Mouse (Mus musculus) left cerebral cortex, adult 8-10 months (tissue): ENCODE data around the gene Gpr143. TPM values are rescaled to one million over a fixed set of nuclear protein-coding genes. Genes with fewer than 3 reads are reported as not detected.
A peak's percentile ranks its signal among the peaks of the same experiment; 100 is the strongest.
"Not testable (repeated sequence)": the region's sequence is repeated elsewhere in the genome, so short reads cannot be mapped to it uniquely, and the experiment has no call there.

Source experiments
- DNase-seq, 2 experiments: peaks; one replicate each; pipeline ENCODE4 v3.0.0; 2022; ENCODE audit warnings: low spot score in 2 of 2
- total RNA-seq, 4 experiments: library from RNA; stranded (reverse); gene quantifications; 2 replicates each; pipeline ENCODE4 v1.2.4; 2022

The Gpr143 gene
- under 1 TPM in 1 of 4 experiments, not detected in 3; 0.40 TPM for total RNA-seq

- no peak for DNase-seq
Observed at GRCm38 (mm10) chrX:152781720-152782403, at the start of gene Gpr143. TSS of gene Gpr143 (plus strand) at chrX:152781921.

DNA sequence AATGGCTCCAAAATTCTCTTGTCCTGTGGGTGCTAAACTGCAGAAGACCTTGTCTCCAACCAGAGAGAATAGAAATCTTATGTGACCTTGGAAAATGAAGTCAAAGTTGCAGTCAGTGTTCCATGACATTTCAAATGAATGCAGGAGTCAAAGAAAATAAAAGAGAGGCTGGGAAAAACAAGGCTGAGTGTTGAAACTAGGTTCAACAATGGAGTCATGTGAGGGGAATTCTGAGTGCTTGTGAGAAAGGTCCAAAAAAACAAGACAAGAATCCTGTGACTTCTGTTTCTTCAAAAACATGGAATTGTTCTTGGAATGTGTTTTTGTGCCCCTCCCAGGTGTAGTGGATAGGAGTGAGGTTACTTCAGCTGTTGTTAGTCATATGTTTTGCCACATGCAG lies 46.4 kb upstream of the Gpr143 start:
- no peak for DNase-seq

DNA sequence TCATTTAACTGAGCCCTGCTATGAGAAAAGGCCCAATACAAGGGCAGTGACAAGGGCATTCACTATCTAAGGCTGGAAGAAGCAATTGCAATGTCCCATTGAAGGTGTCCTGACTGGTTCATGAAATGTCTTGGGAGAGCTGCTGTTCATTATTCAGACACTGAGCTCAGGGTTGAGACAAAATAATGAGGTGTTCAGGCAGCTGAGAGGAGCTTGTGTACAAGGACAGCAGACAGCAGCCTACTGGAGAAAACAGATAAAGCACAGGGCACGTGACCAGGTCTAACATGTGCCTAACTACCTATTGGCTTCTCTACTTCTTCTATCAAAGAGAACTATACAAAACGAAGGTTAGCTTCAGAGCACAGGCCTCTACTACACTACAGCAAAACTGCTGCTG lies 43.5 kb upstream of the Gpr143 start:
- no peak for DNase-seq

DNA sequence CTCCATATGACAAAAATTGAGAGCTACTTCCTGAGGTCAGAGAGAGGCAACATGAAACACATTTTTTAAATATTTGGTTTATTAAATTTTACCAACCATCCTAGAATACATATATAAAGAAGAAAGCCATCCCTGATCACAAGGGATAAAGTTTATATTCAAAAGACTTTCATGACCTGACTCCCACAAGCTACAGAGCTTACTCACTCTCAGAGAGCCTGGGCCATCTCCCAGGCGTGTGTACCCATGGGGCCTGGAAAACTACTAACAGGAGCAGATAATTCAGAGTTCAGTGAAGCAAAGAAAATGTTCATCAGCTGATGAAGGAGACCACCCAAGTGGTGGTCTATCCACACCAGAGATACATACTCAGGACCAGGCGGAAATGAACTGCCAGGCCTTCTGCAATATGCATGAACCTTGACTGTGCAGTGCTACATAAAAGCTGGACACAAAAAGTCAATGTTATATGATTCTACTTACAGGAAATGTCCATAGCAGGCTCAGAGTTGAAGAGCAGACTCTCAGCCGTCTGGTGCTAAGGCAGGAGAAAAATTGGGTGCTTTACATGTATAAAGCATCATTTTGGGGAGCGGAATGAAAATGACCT lies 42.9 kb upstream of the Gpr143 start:
- no peak for DNase-seq

- DNase-seq, result no peak
Observed at GRCm38 (mm10) chrX:152743642-152744041, 38.1 kb upstream of the Gpr143 start.

DNA sequence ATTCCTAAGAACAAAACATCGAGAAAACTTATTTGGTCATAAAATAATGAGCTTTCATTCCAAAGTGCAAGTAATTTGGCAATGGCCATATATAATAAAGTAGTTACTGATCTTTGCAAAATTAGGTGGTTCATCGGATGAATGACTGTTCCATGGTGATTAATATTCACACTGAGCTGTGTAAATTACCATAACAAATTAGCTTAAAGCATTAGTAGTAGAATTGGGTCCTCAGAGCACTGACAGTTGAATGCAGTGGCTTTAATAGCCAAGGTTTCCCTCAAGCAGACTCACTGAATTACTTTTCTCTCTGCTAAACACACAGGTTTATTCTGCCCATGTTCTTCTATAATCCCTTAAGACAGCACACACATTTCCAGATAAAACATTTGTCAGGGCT lies 35.8 kb upstream of the Gpr143 start:
- no peak for DNase-seq

- no peak for DNase-seq
Observed at GRCm38 (mm10) chrX:152755819-152756218, 25.9 kb upstream of the Gpr143 start.

- DNase-seq, result no peak
Observed at GRCm38 (mm10) chrX:152756293-152756692, 25.4 kb upstream of the Gpr143 start.

DNA sequence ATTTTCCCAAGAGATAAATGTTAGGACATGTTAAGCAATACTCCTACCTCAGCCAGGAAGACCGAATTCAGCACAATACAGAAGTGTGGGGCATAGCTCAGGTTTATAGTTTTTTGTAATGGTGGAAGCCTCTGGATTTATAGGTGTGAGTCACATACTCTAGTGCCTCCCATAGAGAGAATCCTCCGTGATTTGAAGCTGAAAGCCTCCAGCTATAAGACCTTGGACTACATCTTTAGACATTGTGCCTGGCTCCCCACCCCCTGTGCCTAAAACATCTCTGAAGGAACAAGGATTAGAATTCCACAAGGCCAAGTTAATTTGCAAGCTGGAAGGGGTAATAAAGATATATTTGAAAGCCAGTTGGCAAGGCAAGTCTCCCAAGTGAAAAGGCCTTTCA lies 19.3 kb upstream of the Gpr143 start:
- no peak for DNase-seq

DNA sequence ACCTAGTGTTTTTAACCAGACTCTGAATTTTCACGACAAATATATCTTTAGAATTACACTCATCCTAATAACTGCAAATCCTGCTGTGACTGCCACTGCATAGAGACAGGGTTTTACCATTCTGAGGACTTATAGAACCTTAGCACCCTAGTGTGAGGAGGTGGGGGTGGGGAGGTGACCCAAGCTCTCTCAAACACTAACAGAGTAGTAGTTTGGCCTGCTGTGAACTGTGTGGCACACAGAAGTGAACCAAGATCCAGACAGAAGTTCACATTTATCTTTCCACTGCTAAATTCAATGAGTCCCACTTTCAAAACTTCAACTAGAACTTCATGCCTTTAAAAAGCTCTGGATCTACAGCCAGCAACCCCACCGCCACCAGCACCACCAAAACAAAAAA lies 18.9 kb upstream of the Gpr143 start:
- no peak for DNase-seq

GRCm38 (mm10) chrX:152764171-152764570 lies 17.6 kb upstream of the Gpr143 start:
- no peak for DNase-seq

- DNase-seq, result no peak
Observed at GRCm38 (mm10) chrX:152768891-152769599, 12.7 kb upstream of the Gpr143 start, which contains the start of gene Shroom2. TSS of gene Shroom2 (minus strand) at chrX:152769465.

GRCm38 (mm10) chrX:152769600-152770157 lies 12.0 kb upstream of the Gpr143 start:
- DNase-seq, result no peak

DNA sequence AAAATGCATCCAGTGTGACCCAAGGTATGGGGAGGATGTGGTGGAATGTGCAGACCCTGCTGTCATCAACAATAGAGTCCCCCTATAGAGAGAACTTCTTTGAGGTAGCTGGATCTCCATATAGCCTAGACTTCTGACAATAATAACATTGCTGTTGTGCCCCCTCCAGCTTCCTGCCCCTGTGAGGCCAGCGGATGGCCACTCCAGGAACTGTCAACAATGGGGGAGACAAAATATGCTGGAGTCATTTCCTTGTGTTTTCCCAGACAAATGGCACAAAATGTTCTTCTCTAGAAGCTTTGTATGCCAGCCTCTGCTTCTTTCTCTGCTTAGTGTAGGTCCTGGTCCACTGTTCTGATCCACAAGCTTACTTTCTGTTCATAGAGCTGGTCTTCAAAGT lies 6.4 kb downstream of the Gpr143 start:
- DNase-seq, result no peak

DNA sequence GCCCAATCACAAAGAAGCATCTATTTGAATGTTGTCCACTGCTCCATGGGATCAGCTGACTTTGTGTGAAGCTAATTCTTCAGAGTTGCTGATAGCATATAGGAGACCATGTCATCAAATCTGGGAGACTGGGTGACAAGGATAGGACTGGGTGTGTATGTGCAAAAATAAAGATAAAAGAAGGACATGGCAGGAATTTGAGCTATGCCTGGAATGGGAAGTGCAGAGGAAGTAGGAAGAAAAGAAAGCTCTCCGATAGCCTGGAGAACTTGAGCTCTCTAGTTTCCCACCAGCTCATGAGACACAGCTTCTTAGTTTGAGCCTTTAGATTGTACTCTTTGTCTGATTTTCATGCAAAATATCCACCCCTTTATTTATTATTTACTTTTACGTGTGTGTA lies 6.9 kb downstream of the Gpr143 start:
- no peak for DNase-seq

DNA sequence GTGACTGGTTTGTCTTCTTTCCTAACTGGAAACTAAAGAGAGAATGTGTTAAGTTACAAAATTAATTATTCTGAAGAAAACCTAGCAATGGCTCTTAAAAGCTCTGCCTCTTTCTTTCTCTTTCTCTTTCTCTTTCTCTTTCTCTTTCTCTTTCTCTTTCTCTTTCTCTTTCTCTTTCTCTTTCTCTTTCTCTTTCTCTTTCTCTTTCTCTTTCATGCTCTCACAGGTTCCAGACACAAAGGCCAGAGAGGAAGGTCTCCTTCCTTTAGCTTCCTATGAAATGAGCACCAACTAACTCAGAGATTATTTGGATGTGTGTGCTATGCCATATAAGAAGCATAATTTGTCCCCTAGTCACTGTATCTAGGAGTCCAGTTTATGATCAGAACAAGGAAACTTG lies 23.6 kb downstream of the Gpr143 start:
- no peak for DNase-seq

- DNase-seq, result no peak
Observed at GRCm38 (mm10) chrX:152813339-152813738, 31.6 kb downstream of the Gpr143 start.

DNA sequence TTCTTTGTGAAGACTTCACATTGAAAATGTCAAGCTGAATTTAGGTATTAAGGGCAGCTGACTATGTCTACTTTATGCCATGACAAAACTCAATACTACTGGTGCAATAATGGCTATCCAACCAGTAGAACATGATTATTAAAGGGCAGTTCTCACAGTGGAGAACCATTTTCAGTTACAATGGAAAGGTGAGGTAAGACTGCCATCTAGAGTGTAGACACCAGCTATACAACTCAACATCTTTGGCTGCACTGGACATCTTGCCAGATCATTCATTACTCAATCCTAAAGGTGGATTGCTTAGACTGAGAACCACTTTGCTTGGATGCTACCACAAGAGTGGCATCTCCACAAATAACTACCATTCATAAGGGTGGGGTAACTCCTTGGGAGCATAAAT lies 37.3 kb downstream of the Gpr143 start:
- DNase-seq, result no peak

DNA sequence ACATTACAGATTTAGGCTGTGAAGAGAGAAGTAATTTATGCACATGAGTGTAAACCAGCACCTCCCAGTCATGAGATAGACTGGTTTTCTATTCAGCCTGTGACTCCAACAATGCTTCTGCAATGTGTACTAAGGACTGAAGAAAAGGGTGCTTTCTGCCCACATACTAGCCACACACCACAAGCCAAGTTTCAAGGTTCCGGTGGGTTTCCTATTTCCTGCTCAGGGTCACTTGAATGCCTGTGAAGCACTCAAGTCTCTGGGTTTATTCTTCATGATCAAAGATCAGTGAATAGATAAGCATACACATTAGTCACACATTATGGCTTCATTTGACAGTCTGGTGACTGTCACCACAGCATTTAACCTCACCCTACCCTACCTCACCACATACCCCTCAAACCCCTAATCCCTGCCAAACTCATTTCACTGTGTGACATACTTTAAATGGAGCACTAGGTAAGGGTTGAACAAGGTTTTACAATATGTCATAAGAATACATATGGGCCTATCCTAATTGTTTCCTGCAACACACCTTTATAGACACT lies 49.4 kb downstream of the Gpr143 start:
- not testable (repeated sequence) for DNase-seq

DNA sequence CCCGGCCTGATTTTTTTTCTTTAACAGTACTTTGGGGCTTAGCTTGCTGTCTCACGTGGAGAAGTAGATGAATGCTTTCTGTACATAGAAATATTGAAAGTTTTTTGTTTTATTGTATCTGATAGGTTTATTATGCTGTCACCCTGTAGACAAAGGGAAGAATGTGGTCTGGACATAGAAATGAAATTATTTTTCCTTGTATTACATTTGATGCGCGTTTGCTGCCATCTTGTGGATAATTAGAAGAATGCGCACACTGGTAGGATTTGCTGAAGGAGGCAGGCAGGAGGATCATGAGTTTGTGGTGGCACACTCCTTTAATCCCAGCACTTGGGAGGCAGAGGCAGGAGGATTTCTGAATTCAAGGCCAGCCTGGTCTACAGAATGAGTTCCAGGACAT lies 53.2 kb downstream of the Gpr143 start:
- DNase-seq, result peak in 1 of 2 experiments; percentile 8

- DNase-seq, result no peak
Observed at GRCm38 (mm10) chrX:152855076-152855772, 73.5 kb downstream of the Gpr143 start.
